Mouse (Mus musculus) megakaryocyte, embryonic 14.5 days (primary cell): ENCODE measurements at regions not wholly inside any gene's neighbourhood (a gene's known extent, or its start where the extent isn't known, plus 50 kb on each side); places are given as distances from the start of the nearest gene placed in this dataset.

Experiments
- H3K27me3 ChIP-seq: replicated peaks from 2 replicates; pipeline ENCODE3; 2012; ENCODE audit warnings: inconsistent platforms
- H3K36me3 ChIP-seq: replicated peaks from 2 replicates; pipeline ENCODE3; 2012; ENCODE audit warnings: low read length, inconsistent platforms, mixed read lengths
- H3K4me1 ChIP-seq: 2 replicates; pipeline ENCODE4 v1.6.1; 2012; ENCODE audit warnings: inconsistent platforms
- H3K4me3 ChIP-seq: replicated peaks from 2 replicates; pipeline ENCODE3; 2012; ENCODE audit warnings: moderate library complexity, mild to moderate bottlenecking, inconsistent platforms
- H3K9me3 ChIP-seq: 2 replicates; pipeline ENCODE4 v1.6.1; 2012; ENCODE audit warnings: inconsistent platforms
- FLI1 ChIP-seq: IDR thresholded peaks from 2 replicates; pipeline ENCODE4 v1.6.1; 2012; ENCODE audit warnings: low read length, inconsistent platforms, mixed read lengths
- GATA1 ChIP-seq: IDR thresholded peaks from 3 replicates; pipeline ENCODE4 v1.6.1; 2012; ENCODE audit warnings: mixed read lengths, low read length, inconsistent platforms, borderline replicate concordance

- no peak overlapping the region for H3K4me3 ChIP-seq
- no peaks in the 10 kb centered on the region for H3K4me1 ChIP-seq
- no peaks in the 10 kb centered on the region for H3K27me3 ChIP-seq
- H3K36me3 ChIP-seq, result no peaks in the 10 kb centered on the region
- H3K9me3 ChIP-seq, result peaks cover 8% of the 10 kb centered on the region; the same call in 1 of the 2 replicates
- TF ChIP-seq GATA1 (no peak), FLI1 (no peak)
Measured at GRCm38 (mm10) chr2:50578278-50579043, 281.9 kb upstream of the Mmadhc start.

- no peak overlapping the region for H3K4me3 ChIP-seq
- no peaks in the 10 kb centered on the region for H3K27me3 ChIP-seq
- no peaks in the 10 kb centered on the region for H3K36me3 ChIP-seq
- H3K4me1 ChIP-seq, result no peaks in the 10 kb centered on the region
- H3K9me3 ChIP-seq, result peaks cover 8% of the 10 kb centered on the region; the same call in 1 of the 2 replicates
- TF ChIP-seq FLI1 (no peak), GATA1 (no peak)
Measured at GRCm38 (mm10) chr2:50577736-50578135, 281.1 kb upstream of the Mmadhc start.

GRCm38 (mm10) chr2:50573455-50573854, 276.9 kb upstream of the Mmadhc start:
- TF ChIP-seq FLI1 (no peak), GATA1 (no peak)
- Histone ChIP-seq H3K36me3 (no peaks in the 10 kb centered on the region), H3K9me3 (peaks cover 8% of the 10 kb centered on the region; the same call in 1 of the 2 replicates), H3K27me3 (no peaks in the 10 kb centered on the region), H3K4me1 (no peaks in the 10 kb centered on the region), H3K4me3 (no peak overlapping the region)

- no peak overlapping the region for H3K4me3 ChIP-seq
- H3K36me3 ChIP-seq, result no peaks in the 10 kb centered on the region
- no peaks in the 10 kb centered on the region for H3K4me1 ChIP-seq
- no peaks in the 10 kb centered on the region for H3K27me3 ChIP-seq
- TF ChIP-seq FLI1 (no peak), GATA1 (no peak)
- no peaks in the 10 kb centered on the region for H3K9me3 ChIP-seq
Measured at GRCm38 (mm10) chr2:50571021-50571420, 274.4 kb upstream of the Mmadhc start.

- Histone ChIP-seq H3K27me3 (no peaks in the 10 kb centered on the region), H3K9me3 (no peaks in the 10 kb centered on the region), H3K4me3 (no peak overlapping the region), H3K4me1 (no peaks in the 10 kb centered on the region), H3K36me3 (no peaks in the 10 kb centered on the region)
- TF ChIP-seq GATA1 (no peak), FLI1 (no peak)
Measured at GRCm38 (mm10) chr2:50569502-50570285, 273.1 kb upstream of the Mmadhc start.

GRCm38 (mm10) chr2:50568777-50569501, 272.3 kb upstream of the Mmadhc start:
- Histone ChIP-seq H3K4me1 (no peaks in the 10 kb centered on the region), H3K4me3 (no peak overlapping the region), H3K36me3 (no peaks in the 10 kb centered on the region), H3K9me3 (no peaks in the 10 kb centered on the region), H3K27me3 (no peaks in the 10 kb centered on the region)
- TF ChIP-seq GATA1, result no peak

- Histone ChIP-seq H3K9me3 (no peaks in the 10 kb centered on the region), H3K4me1 (no peaks in the 10 kb centered on the region), H3K4me3 (no peak overlapping the region), H3K27me3 (no peaks in the 10 kb centered on the region), H3K36me3 (no peaks in the 10 kb centered on the region)
- TF ChIP-seq FLI1 (no peak), GATA1 (no peak)
Measured at GRCm38 (mm10) chr2:50567542-50567941, 270.9 kb upstream of the Mmadhc start.

GRCm38 (mm10) chr2:50554031-50554430, 257.4 kb upstream of the Mmadhc start:
- H3K27me3 ChIP-seq, result no peaks in the 10 kb centered on the region
- no peak for TF ChIP-seq FLI1
- TF ChIP-seq GATA1, result no peak
- no peaks in the 10 kb centered on the region for H3K4me1 ChIP-seq

GRCm38 (mm10) chr2:50552437-50552836, 255.8 kb upstream of the Mmadhc start:
- no peaks in the 10 kb centered on the region for H3K36me3 ChIP-seq
- H3K9me3 ChIP-seq, result peaks cover 13% of the 10 kb centered on the region; the same call in 1 of the 2 replicates
- H3K4me1 ChIP-seq, result no peaks in the 10 kb centered on the region
- H3K4me3 ChIP-seq, result no peak overlapping the region
- no peaks in the 10 kb centered on the region for H3K27me3 ChIP-seq
- TF ChIP-seq FLI1 (no peak), GATA1 (no peak)

More at GRCm38 (mm10) chr2:50554031-50554430, 257.4 kb upstream of the Mmadhc start:
- Histone ChIP-seq H3K4me3 (no peak overlapping the region), H3K9me3 (peaks cover 13% of the 10 kb centered on the region; the same call in 1 of the 2 replicates), H3K36me3 (no peaks in the 10 kb centered on the region)

GRCm38 (mm10) chr2:50549871-50550270, 253.3 kb upstream of the Mmadhc start:
- no peaks in the 10 kb centered on the region for H3K4me1 ChIP-seq
- peaks cover 13% of the 10 kb centered on the region; the same call in 1 of the 2 replicates for H3K9me3 ChIP-seq
- H3K27me3 ChIP-seq, result no peaks in the 10 kb centered on the region
- H3K4me3 ChIP-seq, result no peak overlapping the region
- TF ChIP-seq GATA1, result no peak
- no peak for TF ChIP-seq FLI1
- no peaks in the 10 kb centered on the region for H3K36me3 ChIP-seq
